Mouse (Mus musculus) gastrocnemius, postnatal 4 days (tissue): ENCODE results near the gene Abca17. TPM values are rescaled to one million over a fixed set of nuclear protein-coding genes. Genes with fewer than 3 reads are reported as not detected.

Experiments
- DNase-seq, 2 experiments: peaks; one replicate each; pipeline ENCODE4 v3.0.0; 2021 to 2022; ENCODE audit warnings: low spot score in 2 of 2, mixed read lengths in 2 of 2
- total RNA-seq, 2 experiments: library from RNA; stranded (reverse); gene quantifications; 2 replicates each; pipeline ENCODE4 v1.2.3; 2021

The Abca17 gene
- total RNA-seq, 2 experiments from 2014 or later = 0.10 TPM; not detected in 1

- DNase-seq = no peak
Measured at GRCm38 (mm10) chr17:24349176-24349575, 1.7 kb downstream of the Abca17 start.

- DNase-seq = no peak
Measured at GRCm38 (mm10) chr17:24346831-24347230, 4.0 kb downstream of the Abca17 start.

- DNase-seq = no peak
Measured at GRCm38 (mm10) chr17:24344672-24345071, 6.2 kb downstream of the Abca17 start.

GRCm38 (mm10) chr17:24327656-24328055, 23.2 kb downstream of the Abca17 start:
- DNase-seq = no peak

- no peak for DNase-seq
Measured at GRCm38 (mm10) chr17:24325051-24325450, 25.8 kb downstream of the Abca17 start.

GRCm38 (mm10) chr17:24320826-24321225, 30.0 kb downstream of the Abca17 start:
- no peak for DNase-seq

- DNase-seq = no peak
Measured at GRCm38 (mm10) chr17:24307500-24307899, 43.4 kb downstream of the Abca17 start.

- DNase-seq = no peak
Measured at GRCm38 (mm10) chr17:24300651-24301050, 50.2 kb downstream of the Abca17 start.

GRCm38 (mm10) chr17:24289338-24289737, 61.5 kb downstream of the Abca17 start:
- no peak for DNase-seq

- DNase-seq = no peak
Measured at GRCm38 (mm10) chr17:24288477-24288876, 62.4 kb downstream of the Abca17 start.

GRCm38 (mm10) chr17:24285680-24286079, 65.2 kb downstream of the Abca17 start:
- no peak for DNase-seq

- no peak for DNase-seq
Measured at GRCm38 (mm10) chr17:24283266-24283818, 67.5 kb downstream of the Abca17 start.

GRCm38 (mm10) chr17:24282637-24283036, 68.2 kb downstream of the Abca17 start:
- no peak for DNase-seq

GRCm38 (mm10) chr17:24279907-24280306, 71.0 kb downstream of the Abca17 start:
- no peak for DNase-seq

- DNase-seq = no peak
Measured at GRCm38 (mm10) chr17:24267133-24267532, 83.7 kb downstream of the Abca17 start.

GRCm38 (mm10) chr17:24264766-24265165, 86.1 kb downstream of the Abca17 start:
- DNase-seq = no peak

- DNase-seq = no peak
Measured at GRCm38 (mm10) chr17:24260516-24260915, 90.4 kb downstream of the Abca17 start.

- no peak for DNase-seq
Measured at GRCm38 (mm10) chr17:24259702-24260101, 91.2 kb downstream of the Abca17 start.

GRCm38 (mm10) chr17:24258981-24259380, 91.9 kb downstream of the Abca17 start:
- DNase-seq = no peak

- DNase-seq = no peak
Measured at GRCm38 (mm10) chr17:24252329-24252728, 98.5 kb downstream of the Abca17 start.

GRCm38 (mm10) chr17:24251320-24252069, 99.4 kb downstream of the Abca17 start, which contains the start of gene Ccnf:
Gene Ccnf, minus strand, starts transcription at chr17:24251484.
- DNase-seq = peak; percentile 85 to 94

- DNase-seq = no peak
Measured at GRCm38 (mm10) chr17:24250988-24251319, 99.9 kb downstream of the Abca17 start.

GRCm38 (mm10) chr17:24248641-24249040, 102.2 kb downstream of the Abca17 start:
- DNase-seq = no peak
